22 mouse cellular contexts compared by ENCODE assay signal in genomic region chr3:153606331-153606730, GRCm38 (mm10).
DNase-seq lines count a peak whose midpoint lies in the region; ATAC-seq lines count a peak whose summit lies in the region.
"Had no signal": no experiment of that assay in that cellular context is flagged by ENCODE, and none has a peak within 500 bp of the region (broad histone marks: within the 10 kb centered on the region; RNA-seq: fewer than 3 reads in every experiment).

No protein-coding gene starts in this region.

- no peaks in the 10 kb centered on the region for H3K9me3 ChIP-seq in forebrain, embryonic 13.5 days (replicated peaks)
- no peaks in the 10 kb centered on the region for H3K9me3 ChIP-seq in forebrain, embryonic 15.5 days
- no peaks in the 10 kb centered on the region for H3K9me3 ChIP-seq in neural tube, embryonic 11.5 days (ENCODE audit: control insufficient read depth, low read length)
- no peaks in the 10 kb centered on the region for H3K9me3 ChIP-seq in hindbrain, embryonic 14.5 days (ENCODE audit: control insufficient read depth, low read length)
- H3K9me3 ChIP-seq in neural tube, embryonic 15.5 days (replicated peaks): no peaks in the 10 kb centered on the region
- H3K9me3 ChIP-seq in midbrain, embryonic 16.5 days (replicated peaks; ENCODE audit: control insufficient read depth, low read length, poor library complexity, severe bottlenecking): no peaks in the 10 kb centered on the region
- H3K9me3 ChIP-seq: embryonic facial prominence, embryonic 10.5 days; G1E; limb, embryonic 12.5 days; liver, embryonic 12.5 days; stomach, embryonic 15.5 days had no signal

- peaks cover 13% of the 10 kb centered on the region; the same call in 1 of the 2 replicates for H3K4me1 ChIP-seq in forebrain, embryonic 13.5 days
- H3K4me1 ChIP-seq in forebrain, embryonic 15.5 days: peaks cover 9% of the 10 kb centered on the region; the same call in 1 of the 2 replicates
- H3K4me1 ChIP-seq in neural tube, embryonic 11.5 days (ENCODE audit: control insufficient read depth, insufficient read depth, low read length): peaks cover 6% of the 10 kb centered on the region; the same call in 1 of the 2 replicates
- peaks cover 19% of the 10 kb centered on the region; the same call in 1 of the 2 replicates for H3K4me1 ChIP-seq in hindbrain, embryonic 14.5 days (replicated peaks; ENCODE audit: control insufficient read depth, insufficient read depth, low read length)
- H3K4me1 ChIP-seq in neural tube, embryonic 15.5 days: peaks cover 24% of the 10 kb centered on the region
- H3K4me1 ChIP-seq in midbrain, embryonic 16.5 days (ENCODE audit: control insufficient read depth, insufficient read depth, low read length): peaks cover 12% of the 10 kb centered on the region
- H3K4me1 ChIP-seq: stomach, embryonic 15.5 days had no signal

- no peak overlapping the region for H3K27ac ChIP-seq in forebrain, embryonic 13.5 days
- H3K27ac ChIP-seq in forebrain, embryonic 15.5 days (replicated peaks): no peak overlapping the region
- H3K27ac ChIP-seq in neural tube, embryonic 11.5 days (ENCODE audit: low read depth, low read length): peak overlapping the region; percentile 82
- H3K27ac ChIP-seq in hindbrain, embryonic 14.5 days: peak overlapping the region; percentile 67
- peak overlapping the region; percentile 69; the same call in 1 of the 2 replicates for H3K27ac ChIP-seq in neural tube, embryonic 15.5 days (replicated peaks)
- no peak overlapping the region for H3K27ac ChIP-seq in midbrain, embryonic 16.5 days (ENCODE audit: low read length)
- H3K27ac ChIP-seq: heart, adult 2 months; limb, embryonic 12.5 days; liver, embryonic 12.5 days; stomach, embryonic 15.5 days had no signal

- no peak overlapping the region for H3K9ac ChIP-seq in forebrain, embryonic 13.5 days
- H3K9ac ChIP-seq in forebrain, embryonic 15.5 days (replicated peaks): no peak overlapping the region
- no peak overlapping the region for H3K9ac ChIP-seq in neural tube, embryonic 11.5 days (ENCODE audit: low read length)
- H3K9ac ChIP-seq in hindbrain, embryonic 14.5 days: no peak overlapping the region
- no peak overlapping the region for H3K9ac ChIP-seq in neural tube, embryonic 15.5 days (replicated peaks)
- H3K9ac ChIP-seq in midbrain, embryonic 16.5 days (ENCODE audit: low read depth, low read length): no peak overlapping the region
- H3K9ac ChIP-seq: limb, embryonic 12.5 days; liver, embryonic 12.5 days; stomach, embryonic 15.5 days had no signal

- H3K36me3 ChIP-seq in forebrain, embryonic 13.5 days (ENCODE audit: poor library complexity, severe bottlenecking): no peaks in the 10 kb centered on the region
- no peaks in the 10 kb centered on the region for H3K36me3 ChIP-seq in forebrain, embryonic 15.5 days
- H3K36me3 ChIP-seq in neural tube, embryonic 11.5 days (ENCODE audit: control insufficient read depth, insufficient read depth, low read length): no peaks in the 10 kb centered on the region
- H3K36me3 ChIP-seq in hindbrain, embryonic 14.5 days (replicated peaks; ENCODE audit: control insufficient read depth, insufficient read depth): no peaks in the 10 kb centered on the region
- no peaks in the 10 kb centered on the region for H3K36me3 ChIP-seq in neural tube, embryonic 15.5 days
- no peaks in the 10 kb centered on the region for H3K36me3 ChIP-seq in midbrain, embryonic 16.5 days (ENCODE audit: control insufficient read depth, insufficient read depth, low read length)
- H3K36me3 ChIP-seq: embryonic facial prominence, embryonic 10.5 days; limb, embryonic 12.5 days; liver, embryonic 12.5 days; stomach, embryonic 15.5 days had no signal

- no peaks in the 10 kb centered on the region for H3K27me3 ChIP-seq in forebrain, embryonic 13.5 days
- no peaks in the 10 kb centered on the region for H3K27me3 ChIP-seq in forebrain, embryonic 15.5 days
- H3K27me3 ChIP-seq in neural tube, embryonic 11.5 days (ENCODE audit: control insufficient read depth, insufficient read depth, low read length): no peaks in the 10 kb centered on the region
- no peaks in the 10 kb centered on the region for H3K27me3 ChIP-seq in hindbrain, embryonic 14.5 days (ENCODE audit: control insufficient read depth, insufficient read depth, low read length)
- H3K27me3 ChIP-seq in neural tube, embryonic 15.5 days (replicated peaks): no peaks in the 10 kb centered on the region
- H3K27me3 ChIP-seq in midbrain, embryonic 16.5 days (ENCODE audit: control insufficient read depth, insufficient read depth, low read depth, low read length): no peaks in the 10 kb centered on the region
- H3K27me3 ChIP-seq: limb, embryonic 12.5 days; liver, embryonic 12.5 days; stomach, embryonic 15.5 days had no signal

- WGBS in forebrain, embryonic 13.5 days: 75% methylated on average over 3 of the region's 3 CpGs
- WGBS in forebrain, embryonic 15.5 days: 76% methylated on average over 3 of the region's 3 CpGs
- WGBS in neural tube, embryonic 11.5 days: 65% methylated on average over 3 of the region's 3 CpGs
- WGBS in hindbrain, embryonic 14.5 days: 56% methylated on average over 3 of the region's 3 CpGs
- WGBS in neural tube, embryonic 15.5 days: 46% methylated on average over 3 of the region's 3 CpGs
- WGBS in midbrain, embryonic 16.5 days: 72% methylated on average over 3 of the region's 3 CpGs

- H3K4me3 ChIP-seq in forebrain, embryonic 13.5 days: no peak overlapping the region
- no peak overlapping the region for H3K4me3 ChIP-seq in forebrain, embryonic 15.5 days
- no peak overlapping the region for H3K4me3 ChIP-seq in neural tube, embryonic 11.5 days (ENCODE audit: low read depth, low read length)
- no peak overlapping the region for H3K4me3 ChIP-seq in hindbrain, embryonic 14.5 days (replicated peaks; ENCODE audit: low read length)
- no peak overlapping the region for H3K4me3 ChIP-seq in neural tube, embryonic 15.5 days (replicated peaks)
- no peak overlapping the region for H3K4me3 ChIP-seq in midbrain, embryonic 16.5 days (ENCODE audit: low read depth, low read length)
- H3K4me3 ChIP-seq: embryonic facial prominence, embryonic 10.5 days; heart, adult 2 months; limb, embryonic 12.5 days; liver, embryonic 12.5 days; stomach, embryonic 15.5 days had no signal

- 0 out of 2 replicates have a peak, but pooled peaks have one; percentile 13 for ATAC-seq in forebrain, embryonic 13.5 days
- no peak for ATAC-seq in forebrain, embryonic 15.5 days (replicated peaks)
- no peak for ATAC-seq in neural tube, embryonic 11.5 days (ENCODE audit: insufficient read depth, low FRiP score, low TSS enrichment)
- ATAC-seq in hindbrain, embryonic 14.5 days (ENCODE audit: low FRiP score): no peak
- no peak for ATAC-seq in neural tube, embryonic 15.5 days (ENCODE audit: low FRiP score)
- no peak for ATAC-seq in midbrain, embryonic 16.5 days
- ATAC-seq: activated CD4-positive, CD25-positive, alpha-beta regulatory T cell, adult 4 months; liver, embryonic 12.5 days had no signal

- H3K4me2 ChIP-seq in forebrain, embryonic 13.5 days: no peak overlapping the region
- no peak overlapping the region for H3K4me2 ChIP-seq in forebrain, embryonic 15.5 days (replicated peaks)
- H3K4me2 ChIP-seq in neural tube, embryonic 11.5 days (ENCODE audit: low read depth): no peak overlapping the region; the same call in 1 of the 2 replicates
- no peak overlapping the region for H3K4me2 ChIP-seq in hindbrain, embryonic 14.5 days (replicated peaks)
- H3K4me2 ChIP-seq in neural tube, embryonic 15.5 days: no peak overlapping the region
- H3K4me2 ChIP-seq in midbrain, embryonic 16.5 days (ENCODE audit: low read length): no peak overlapping the region
- H3K4me2 ChIP-seq: limb, embryonic 12.5 days; liver, embryonic 12.5 days; stomach, embryonic 15.5 days had no signal

- no peak for DNase-seq in neural tube, embryonic 11.5 days (ENCODE audit: low spot score)
- DNase-seq in neural tube, embryonic 10.5 days (ENCODE audit: extremely low spot score, low spot score): no peak
- no peak for DNase-seq in hindbrain, embryonic 14.5 days (ENCODE audit: low spot score)
- no peak for DNase-seq in gastrocnemius, postnatal 4 days (ENCODE audit: low spot score in 2 of 2)
- DNase-seq: adrenal gland, postnatal 10 days; gastrocnemius, postnatal 10 days; heart, adult 2 months; heart, postnatal 36 days; lung, adult 2 months; lung, postnatal 36 days; right cerebral cortex, postnatal 25 days; thymus, adult 2 months had no signal

Comparison
In these comparisons a context has a peak if more than half of its experiments do, and no peak if none do; other contexts are left out.
1. H3K27ac ChIP-seq: peak in neural tube, embryonic 11.5 days (single experiment), hindbrain, embryonic 14.5 days (single experiment) and neural tube, embryonic 15.5 days (single experiment); none in forebrain, embryonic 13.5 days (single experiment), forebrain, embryonic 15.5 days (single experiment) and midbrain, embryonic 16.5 days (single experiment).